Mouse (Mus musculus): ENCODE measurements around the gene Plekhh2.
A peak's percentile ranks its signal among the peaks of the same experiment; 100 is the strongest.

Gene Plekhh2

GRCm38 (mm10) chr17:84642324-84642723 is 130.6 kb downstream of the Plekhh2 start:
- DNase-seq (ENCODE audit: low spot score in 2 of 2): peak in 1 of 2 experiments; percentile 26

- DNase-seq (ENCODE audit: low spot score in 2 of 2): no peak
These were observed 132.8 kb downstream of the Plekhh2 start for GRCm38 (mm10) chr17:84644292-84645050.

- DNase-seq (ENCODE audit: low spot score in 2 of 2): no peak
These were observed 133.4 kb downstream of the Plekhh2 start for GRCm38 (mm10) chr17:84645119-84645518.

- peak in 1 of 2 experiments; percentile 17 for DNase-seq (ENCODE audit: low spot score in 2 of 2)
These were observed 134.2 kb downstream of the Plekhh2 start for GRCm38 (mm10) chr17:84645894-84646293.

GRCm38 (mm10) chr17:84646477-84646876 is 134.8 kb downstream of the Plekhh2 start:
- DNase-seq (ENCODE audit: low spot score in 2 of 2): peak in 1 of 2 experiments; percentile 18

GRCm38 (mm10) chr17:84647630-84648029 is 135.9 kb downstream of the Plekhh2 start:
- DNase-seq (ENCODE audit: low spot score in 2 of 2): peak in 1 of 2 experiments; percentile 8

- peak in 1 of 2 experiments; percentile 18 for DNase-seq (ENCODE audit: low spot score in 2 of 2)
These were observed 138.8 kb downstream of the Plekhh2 start for GRCm38 (mm10) chr17:84650302-84651017.

- no peak for DNase-seq (ENCODE audit: low spot score in 2 of 2)
These were observed 141.8 kb downstream of the Plekhh2 start for GRCm38 (mm10) chr17:84653544-84653943.

GRCm38 (mm10) chr17:84656205-84656604 is 144.5 kb downstream of the Plekhh2 start:
- DNase-seq (ENCODE audit: low spot score in 2 of 2): no peak

- DNase-seq (ENCODE audit: low spot score in 2 of 2): no peak
These were observed 145.1 kb downstream of the Plekhh2 start for GRCm38 (mm10) chr17:84656653-84657421.

- DNase-seq (ENCODE audit: low spot score in 2 of 2): no peak
These were observed 145.7 kb downstream of the Plekhh2 start for GRCm38 (mm10) chr17:84657422-84657732.

GRCm38 (mm10) chr17:84657782-84658181 is 146.1 kb downstream of the Plekhh2 start:
- DNase-seq (ENCODE audit: low spot score in 2 of 2): no peak

- DNase-seq (ENCODE audit: low spot score in 2 of 2): no peak
These were observed 146.5 kb downstream of the Plekhh2 start for GRCm38 (mm10) chr17:84658195-84658594.

GRCm38 (mm10) chr17:84658951-84659350 is 147.3 kb downstream of the Plekhh2 start:
- DNase-seq (ENCODE audit: low spot score in 2 of 2): no peak

GRCm38 (mm10) chr17:84665053-84665452 is 153.4 kb downstream of the Plekhh2 start:
- DNase-seq (ENCODE audit: low spot score in 2 of 2): no peak

GRCm38 (mm10) chr17:84665691-84666090 is 154.0 kb downstream of the Plekhh2 start:
- no peak for DNase-seq (ENCODE audit: low spot score in 2 of 2)

- DNase-seq (ENCODE audit: low spot score in 2 of 2): no peak
These were observed 156.2 kb downstream of the Plekhh2 start for GRCm38 (mm10) chr17:84667848-84668247.

All from right cerebral cortex, postnatal 10 days (tissue).